Mouse (Mus musculus) midbrain, embryonic 13.5 days (tissue): ENCODE data around the gene Cyba. TPM values are rescaled to one million over a fixed set of nuclear protein-coding genes. Genes with fewer than 3 reads are reported as not detected.

Experiments
- ATAC-seq: fragments of 200-750 bp; cut with Nextera tagmentation; 2 replicates; pipeline ENCODE4 v1.8.0; 2017; ENCODE audit warnings: mild to moderate bottlenecking, moderate TSS enrichment, moderate library complexity
- H3K27ac ChIP-seq: fragments of 300-500 bp; sonication (generic); 2 replicates; pipeline ENCODE4 v1.5.1; 2015; ENCODE audit warnings: inconsistent platforms, mild to moderate bottlenecking, moderate library complexity
- H3K27me3 ChIP-seq: fragments of 300-500 bp; sonication (generic); 2 replicates; pipeline ENCODE4 v1.6.1; 2015; ENCODE audit warnings: mild to moderate bottlenecking, inconsistent platforms
- H3K36me3 ChIP-seq: fragments of 300-500 bp; sonication (generic); 2 replicates; pipeline ENCODE4 v1.6.1; 2015; ENCODE audit warnings: mild to moderate bottlenecking, inconsistent platforms
- H3K4me1 ChIP-seq: fragments of 300-500 bp; sonication (generic); replicated peaks from 2 replicates; pipeline ENCODE4 v1.6.1; 2015; ENCODE audit warnings: inconsistent platforms
- H3K4me2 ChIP-seq: fragments of 300-500 bp; sonication (generic); replicated peaks from 2 replicates; pipeline ENCODE4 v1.6.1; 2015; ENCODE audit warnings: moderate library complexity, mild to moderate bottlenecking, inconsistent platforms
- H3K4me3 ChIP-seq: fragments of 300-500 bp; sonication (generic); replicated peaks from 2 replicates; pipeline ENCODE4 v1.5.1; 2015; ENCODE audit warnings: mild to moderate bottlenecking, inconsistent platforms
- H3K9ac ChIP-seq: fragments of 300-500 bp; sonication (generic); replicated peaks from 2 replicates; pipeline ENCODE4 v1.6.1; 2015; ENCODE audit warnings: mild to moderate bottlenecking, inconsistent platforms
- H3K9me3 ChIP-seq: fragments of 300-500 bp; sonication (generic); 2 replicates; pipeline ENCODE4 v1.6.1; 2016; ENCODE audit warnings: mild to moderate bottlenecking, inconsistent platforms
- WGBS: fragments of 180-500 bp; shearing (Covaris S2); methylation state at CpG from one replicate; pipeline ENCODE4 v1.1.7; 2015; 5-methylcytosine and 5-hydroxymethylcytosine counted together
- polyA plus RNA-seq: library from polyadenylated mRNA; unstranded; fragments of >200 nt; fragmentation: Nextera tagmentation; extraction: Ambion mirVana; gene quantifications from 2 replicates; pipeline ENCODE4 v1.2.1, GENCODE M21; 2015

Cyba gene
- polyA plus RNA-seq, 1 experiment from 2014 or later = 33.8 TPM

GRCm38 (mm10) chr8:122433269-122433905, 657 bp upstream of the Cyba start:
- 74% methylated on average over 11 of the region's 11 CpGs for WGBS
- Histone ChIP-seq H3K9me3 (peaks cover 2% of the 10 kb centered on the region; the same call in 1 of the 2 replicates), H3K9ac (no peak overlapping the region; the same call in 1 of the 2 replicates), H3K36me3 (peaks cover 53% of the 10 kb centered on the region), H3K4me2 (peak overlapping the region; percentile 62; the same call in 1 of the 2 replicates), H3K27me3 (0 out of 2 replicates have a peak, but pooled peaks cover 10% of the 10 kb centered on the region), H3K4me1 (peaks cover 17% of the 10 kb centered on the region), H3K27ac (no peak overlapping the region), H3K4me3 (no peak overlapping the region)
- ATAC-seq = peak; percentile 28; the same call in 1 of the 2 replicates

DNA sequence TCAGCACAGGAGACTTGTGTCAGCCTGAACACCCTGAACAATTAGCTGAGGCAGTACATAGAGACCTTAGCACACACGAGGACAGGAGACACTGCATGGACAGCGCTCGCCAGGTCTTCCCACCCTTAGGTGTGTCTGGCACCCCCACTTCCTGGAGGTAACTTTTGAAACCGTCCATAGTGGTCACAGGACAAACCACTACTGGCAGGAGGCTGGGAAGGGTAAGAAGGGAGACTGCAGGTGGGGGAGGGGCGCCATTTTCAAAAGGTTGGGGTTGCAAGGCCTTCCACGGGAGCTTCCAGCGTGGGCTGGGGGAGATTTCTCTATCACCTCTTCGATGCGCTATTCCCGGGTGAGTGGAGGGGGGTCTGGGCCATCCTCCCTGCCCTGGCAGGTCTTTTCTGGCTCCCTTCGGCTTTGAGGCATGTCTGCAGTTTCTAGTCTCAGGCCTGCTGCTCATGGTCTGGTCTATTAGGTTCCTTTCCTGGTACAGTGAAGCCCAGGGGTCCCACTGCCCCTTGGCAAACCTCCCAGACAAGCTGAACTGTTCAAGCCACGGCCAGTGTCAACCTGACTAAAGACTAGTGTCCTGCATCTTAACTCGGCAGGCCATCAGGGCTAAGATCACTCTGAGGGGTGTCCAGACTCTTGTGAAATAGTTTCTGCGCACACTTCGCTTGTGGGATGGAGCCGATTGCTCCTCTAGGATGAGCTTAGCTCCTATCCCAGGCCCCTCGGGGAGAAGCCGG, 862 bp downstream of the Cyba start:
- no peak overlapping the region for H3K27ac ChIP-seq
- WGBS = 41% methylated on average over 18 of the region's 18 CpGs

DNA sequence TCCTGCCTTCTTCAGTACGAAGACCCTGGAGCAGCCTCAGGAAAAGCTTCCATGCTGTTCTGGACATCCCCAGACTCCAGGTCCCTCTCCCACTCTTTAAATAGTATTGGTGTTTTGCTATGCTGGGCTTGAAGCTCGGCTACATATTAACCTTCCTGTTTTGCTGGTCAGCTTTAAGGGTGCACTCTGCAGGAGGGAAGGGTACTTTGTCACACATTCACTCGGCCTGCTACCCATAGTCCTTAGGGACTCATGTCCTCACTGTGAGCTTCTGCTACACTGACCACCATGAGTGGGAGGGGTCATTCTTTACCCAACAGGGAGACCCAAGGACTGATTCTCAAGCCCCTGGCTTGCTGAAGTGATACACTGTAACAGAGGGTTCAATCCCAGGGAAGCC, 2.1 kb downstream of the Cyba start:
- 92% methylated on average over 3 of the region's 3 CpGs for WGBS
- Histone ChIP-seq H3K4me2 (no peak overlapping the region), H3K27me3 (0 out of 2 replicates have a peak, but pooled peaks cover 10% of the 10 kb centered on the region), H3K36me3 (peaks cover 26% of the 10 kb centered on the region), H3K9ac (no peak overlapping the region), H3K9me3 (peaks cover 2% of the 10 kb centered on the region; the same call in 1 of the 2 replicates), H3K4me3 (no peak overlapping the region), H3K27ac (no peak overlapping the region), H3K4me1 (peaks cover 17% of the 10 kb centered on the region)
- ATAC-seq = no peak

More for the DNA sequence above, 862 bp downstream of the Cyba start:
- H3K4me1 ChIP-seq = peaks cover 17% of the 10 kb centered on the region
- ATAC-seq = 0 out of 2 replicates have a peak, but pooled peaks have one; percentile 18
- peaks cover 2% of the 10 kb centered on the region; the same call in 1 of the 2 replicates for H3K9me3 ChIP-seq
- peak overlapping the region; percentile 31 for H3K4me3 ChIP-seq
- 0 out of 2 replicates have a peak, but pooled peaks cover 10% of the 10 kb centered on the region for H3K27me3 ChIP-seq
- peak overlapping the region; percentile 64; the same call in 1 of the 2 replicates for H3K9ac ChIP-seq
- H3K36me3 ChIP-seq = peaks cover 38% of the 10 kb centered on the region
- H3K4me2 ChIP-seq = peak overlapping the region; percentile 62

GRCm38 (mm10) chr8:122430058-122430636, 2.6 kb downstream of the Cyba start:
- Histone ChIP-seq H3K4me2 (no peak overlapping the region), H3K27me3 (0 out of 2 replicates have a peak, but pooled peaks cover 10% of the 10 kb centered on the region), H3K27ac (no peak overlapping the region), H3K9ac (no peak overlapping the region), H3K4me1 (peaks cover 17% of the 10 kb centered on the region), H3K4me3 (no peak overlapping the region), H3K36me3 (peaks cover 21% of the 10 kb centered on the region), H3K9me3 (no peaks in the 10 kb centered on the region)
- no peak for ATAC-seq
- 83% methylated on average over 10 of the region's 10 CpGs for WGBS

DNA sequence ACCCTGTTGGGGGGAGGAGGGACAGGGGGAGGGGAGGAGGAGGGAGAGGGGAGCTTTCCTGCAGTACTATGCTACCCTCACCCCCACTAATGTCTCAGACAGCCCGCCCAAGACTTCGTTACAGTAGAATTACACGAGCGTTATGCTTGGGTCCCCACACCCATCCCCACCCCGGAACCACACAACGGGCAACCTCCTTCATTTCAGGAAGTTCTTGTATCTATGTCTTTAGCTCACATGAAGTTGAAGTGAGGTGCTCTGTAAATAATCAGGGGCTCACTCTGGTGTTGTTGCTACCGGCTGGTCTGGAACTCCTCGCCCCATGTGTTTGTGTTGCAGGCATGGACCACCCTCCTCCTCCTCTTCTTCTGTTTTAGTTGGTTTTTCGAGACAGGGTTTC, 4.6 kb downstream of the Cyba start:
- Histone ChIP-seq H3K4me2 (no peak overlapping the region), H3K4me3 (no peak overlapping the region), H3K4me1 (peaks cover 16% of the 10 kb centered on the region), H3K9me3 (no peaks in the 10 kb centered on the region), H3K27me3 (0 out of 2 replicates have a peak, but pooled peaks cover 9% of the 10 kb centered on the region), H3K9ac (no peak overlapping the region), H3K27ac (no peak overlapping the region), H3K36me3 (peaks cover under 1% of the 10 kb centered on the region)
- no peak for ATAC-seq
- 90% methylated on average over 9 of the region's 9 CpGs for WGBS

GRCm38 (mm10) chr8:122427607-122428006, 5.1 kb downstream of the Cyba start:
- 88% methylated on average over 7 of the region's 7 CpGs for WGBS
- no peak overlapping the region for H3K27ac ChIP-seq
- H3K36me3 ChIP-seq = no peaks in the 10 kb centered on the region
- no peak overlapping the region for H3K4me2 ChIP-seq
- H3K4me3 ChIP-seq = no peak overlapping the region
- no peak for ATAC-seq
- H3K9me3 ChIP-seq = no peaks in the 10 kb centered on the region
- 0 out of 2 replicates have a peak, but pooled peaks cover 3% of the 10 kb centered on the region for H3K27me3 ChIP-seq
- peaks cover 10% of the 10 kb centered on the region for H3K4me1 ChIP-seq
- H3K9ac ChIP-seq = no peak overlapping the region

GRCm38 (mm10) chr8:122426145-122426544, 6.6 kb downstream of the Cyba start:
- ATAC-seq = no peak
- no peak overlapping the region for H3K9ac ChIP-seq

GRCm38 (mm10) chr8:122423659-122424058, 9.1 kb downstream of the Cyba start:
- Histone ChIP-seq H3K27ac (no peak overlapping the region), H3K9me3 (no peaks in the 10 kb centered on the region), H3K9ac (no peak overlapping the region), H3K4me3 (no peak overlapping the region), H3K27me3 (no peaks in the 10 kb centered on the region), H3K4me1 (no peaks in the 10 kb centered on the region), H3K4me2 (no peak overlapping the region), H3K36me3 (peaks cover 7% of the 10 kb centered on the region)
- 58% methylated on average over 5 of the region's 5 CpGs for WGBS
- no peak for ATAC-seq

More at GRCm38 (mm10) chr8:122426145-122426544, 6.6 kb downstream of the Cyba start:
- no peaks in the 10 kb centered on the region for H3K4me1 ChIP-seq
- H3K4me2 ChIP-seq = no peak overlapping the region
- no peaks in the 10 kb centered on the region for H3K9me3 ChIP-seq
- no peak overlapping the region for H3K4me3 ChIP-seq
- H3K27me3 ChIP-seq = no peaks in the 10 kb centered on the region
- 83% methylated on average over 9 of the region's 9 CpGs for WGBS
- H3K27ac ChIP-seq = no peak overlapping the region
- H3K36me3 ChIP-seq = no peaks in the 10 kb centered on the region

DNA sequence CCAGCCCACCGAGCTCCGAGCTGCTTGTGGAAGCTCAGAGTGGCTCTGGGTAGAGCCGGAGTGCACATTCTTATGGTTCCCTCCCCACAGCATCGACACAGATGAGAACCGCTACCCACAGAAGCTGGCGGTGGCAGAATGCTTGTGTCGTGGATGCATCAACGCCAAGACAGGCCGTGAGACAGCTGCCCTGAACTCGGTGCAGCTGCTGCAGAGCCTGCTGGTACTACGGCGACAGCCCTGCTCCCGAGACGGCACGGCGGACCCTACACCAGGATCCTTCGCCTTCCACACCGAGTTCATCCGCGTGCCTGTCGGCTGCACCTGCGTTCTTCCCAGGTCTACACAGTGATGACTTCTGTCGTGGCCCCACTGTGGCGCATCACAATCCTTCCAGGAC, 9.5 kb downstream of the Cyba start:
- WGBS = 90% methylated on average over 24 of the region's 24 CpGs

DNA sequence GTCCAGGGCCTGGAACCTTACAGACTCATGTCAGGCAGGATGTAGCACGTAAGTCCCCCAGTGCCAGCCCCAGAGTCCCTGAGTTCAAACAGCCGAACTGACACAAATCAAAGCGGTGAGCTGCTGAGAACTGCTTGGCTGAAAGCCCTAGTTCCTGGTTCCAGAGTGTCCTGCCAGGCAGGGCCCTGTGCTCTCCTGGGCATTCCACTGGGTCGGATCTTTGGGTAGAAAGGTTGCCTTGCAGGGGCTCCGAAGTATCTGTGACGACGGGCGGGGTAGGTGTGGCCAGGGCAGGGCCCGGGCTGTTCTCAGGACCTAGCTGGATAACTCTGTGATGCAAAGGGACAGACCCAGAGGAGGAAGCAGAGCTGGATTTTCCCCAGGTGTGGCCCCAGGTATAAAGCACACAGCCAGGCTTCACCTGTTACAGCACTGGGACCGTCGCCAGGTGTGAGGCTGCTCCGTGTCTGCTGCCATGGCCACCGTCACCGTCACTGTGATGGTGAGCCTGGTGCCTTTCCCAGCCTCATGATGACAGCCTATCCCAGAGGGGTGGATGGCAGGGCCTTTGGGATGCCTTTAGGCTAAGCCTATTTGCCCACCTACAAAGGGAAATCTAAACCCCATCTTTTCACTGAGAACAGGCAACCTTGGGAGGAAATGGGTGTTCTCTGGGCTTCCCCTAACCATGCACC, 11.2 kb downstream of the Cyba start, which contains the start of gene Il17c:
Il17c (plus strand) TSS at position 645 of the 695 bp plus-strand sequence.
- Histone ChIP-seq H3K4me2 (no peak within 1 kb of the TSS), H3K4me3 (no peak within 1 kb of the TSS), H3K36me3 (peaks cover 27% of the 10 kb centered on the region), H3K4me1 (no peaks in the 10 kb centered on the region), H3K9me3 (no peaks in the 10 kb centered on the region), H3K27ac (no peak within 1 kb of the TSS), H3K9ac (no peak within 1 kb of the TSS), H3K27me3 (no peaks in the 10 kb centered on the region)
- 87% methylated on average over 14 of the region's 14 CpGs for WGBS
- no peak for ATAC-seq

More for the DNA sequence above, 9.5 kb downstream of the Cyba start:
- H3K27me3 ChIP-seq = no peaks in the 10 kb centered on the region
- peaks cover 12% of the 10 kb centered on the region for H3K36me3 ChIP-seq
- no peak overlapping the region for H3K9ac ChIP-seq
- no peak overlapping the region for H3K4me3 ChIP-seq
- no peak overlapping the region for H3K27ac ChIP-seq
- H3K9me3 ChIP-seq = no peaks in the 10 kb centered on the region
- no peak for ATAC-seq
- no peak overlapping the region for H3K4me2 ChIP-seq
- no peaks in the 10 kb centered on the region for H3K4me1 ChIP-seq

DNA sequence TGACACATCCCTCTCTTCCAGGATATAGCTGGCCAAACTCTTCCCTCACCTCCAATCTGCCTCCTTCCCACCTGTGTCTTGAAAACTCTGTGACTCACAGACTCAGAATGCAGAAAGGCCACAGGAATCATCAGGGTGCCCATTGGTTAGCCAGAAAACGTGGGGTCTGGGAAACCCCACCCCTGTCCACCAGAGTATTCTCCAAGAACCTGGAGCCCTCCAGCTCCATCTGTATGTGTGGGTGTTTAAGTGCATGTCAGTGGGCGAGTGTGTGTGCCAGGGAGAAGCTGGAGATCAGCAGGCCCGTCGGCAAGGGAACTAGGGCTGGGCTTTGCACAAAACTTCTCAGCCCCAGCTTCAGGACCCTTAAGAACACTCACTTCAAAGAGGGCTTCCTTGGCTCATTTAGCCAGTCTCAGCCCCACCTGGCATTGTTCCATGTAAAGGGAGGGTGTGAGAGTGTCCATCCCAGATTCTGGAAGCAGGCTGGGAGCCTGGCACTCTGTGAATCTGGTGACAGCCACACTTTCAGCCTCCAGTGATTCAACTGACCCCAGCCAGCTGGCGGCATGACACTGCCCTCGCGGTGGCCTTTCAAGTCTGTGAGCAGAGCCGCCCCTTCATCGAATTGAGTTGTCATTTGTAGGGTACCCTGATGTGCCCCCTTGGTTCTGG, 12.7 kb downstream of the Cyba start:
- no peak for ATAC-seq
- H3K36me3 ChIP-seq = peaks cover 42% of the 10 kb centered on the region
- no peaks in the 10 kb centered on the region for H3K9me3 ChIP-seq
- H3K4me2 ChIP-seq = no peak overlapping the region
- 61% methylated on average over 9 of the region's 9 CpGs for WGBS
- no peak overlapping the region for H3K27ac ChIP-seq
- H3K27me3 ChIP-seq = no peaks in the 10 kb centered on the region
- H3K4me3 ChIP-seq = no peak overlapping the region
- no peak overlapping the region for H3K9ac ChIP-seq
- H3K4me1 ChIP-seq = no peaks in the 10 kb centered on the region
